Mouse (Mus musculus) hindlimb bud, embryonic 11.5 days (tissue): ENCODE data around the gene Mrgprd.

Experiments
- DNase-seq: peaks from one replicate; pipeline ENCODE4 v3.0.0-alpha.2; 2012; ENCODE audit warnings: low read depth, low spot score; ENCODE audit errors: extremely low spot score

The Mrgprd gene

GRCm38 (mm10) chr7:145302488-145303285 lies 11.9 kb upstream of the Mrgprd start:
- DNase-seq, result no peak

- no peak for DNase-seq
Observed at GRCm38 (mm10) chr7:145304153-145304552, 10.5 kb upstream of the Mrgprd start.

- DNase-seq, result no peak
Observed at GRCm38 (mm10) chr7:145307636-145308035, 7.0 kb upstream of the Mrgprd start.

GRCm38 (mm10) chr7:145308061-145308675 lies 6.5 kb upstream of the Mrgprd start:
- DNase-seq, result no peak

- no peak for DNase-seq
Observed at GRCm38 (mm10) chr7:145308866-145309265, 5.8 kb upstream of the Mrgprd start.

- no peak for DNase-seq
Observed at GRCm38 (mm10) chr7:145309877-145310276, 4.8 kb upstream of the Mrgprd start.

GRCm38 (mm10) chr7:145310526-145310925 lies 4.1 kb upstream of the Mrgprd start:
- no peak for DNase-seq

GRCm38 (mm10) chr7:145312137-145312536 lies 2.5 kb upstream of the Mrgprd start:
- DNase-seq, result no peak

GRCm38 (mm10) chr7:145317522-145317921 lies 2.9 kb downstream of the Mrgprd start:
- DNase-seq, result no peak

- DNase-seq, result no peak
Observed at GRCm38 (mm10) chr7:145319481-145319880, 4.8 kb downstream of the Mrgprd start.

- no peak for DNase-seq
Observed at GRCm38 (mm10) chr7:145323607-145324006, 9.0 kb downstream of the Mrgprd start.

- DNase-seq, result no peak
Observed at GRCm38 (mm10) chr7:145325697-145326096, 11.1 kb downstream of the Mrgprd start.

GRCm38 (mm10) chr7:145329982-145330381 lies 15.3 kb downstream of the Mrgprd start:
- DNase-seq, result no peak

- DNase-seq, result no peak
Observed at GRCm38 (mm10) chr7:145330641-145331040, 16.0 kb downstream of the Mrgprd start.

GRCm38 (mm10) chr7:145332376-145333041 lies 17.9 kb downstream of the Mrgprd start:
- no peak for DNase-seq

- no peak for DNase-seq
Observed at GRCm38 (mm10) chr7:145333936-145334335, 19.3 kb downstream of the Mrgprd start.

GRCm38 (mm10) chr7:145334428-145335027 lies 19.9 kb downstream of the Mrgprd start:
- DNase-seq, result no peak

- DNase-seq, result no peak
Observed at GRCm38 (mm10) chr7:145335199-145335598, 20.6 kb downstream of the Mrgprd start.

GRCm38 (mm10) chr7:145335616-145336332 lies 21.1 kb downstream of the Mrgprd start:
- DNase-seq, result no peak

- no peak for DNase-seq
Observed at GRCm38 (mm10) chr7:145337889-145338288, 23.3 kb downstream of the Mrgprd start.
